Mouse (Mus musculus) ES-Bruce4 (cell line): ENCODE measurements at regions not wholly inside any gene's neighbourhood (a gene's known extent, or its start where the extent isn't known, plus 50 kb on each side); places are given as distances from the start of the nearest gene placed in this dataset.

Experiments used
- H3K27ac ChIP-seq: 2 replicates; pipeline ENCODE4 v1.5.1; 2012; ENCODE audit warnings: low read length, inconsistent platforms; ENCODE audit not compliant: insufficient read depth
- H3K27me3 ChIP-seq: 2 replicates; pipeline ENCODE4 v1.6.1; 2012; ENCODE audit warnings: mild to moderate bottlenecking, low read length, inconsistent platforms; ENCODE audit not compliant: control insufficient read depth, poor library complexity, insufficient read depth, severe bottlenecking
- H3K36me3 ChIP-seq: 2 replicates; pipeline ENCODE4 v1.6.1; 2012; ENCODE audit warnings: inconsistent platforms, mild to moderate bottlenecking, low read length, moderate library complexity; ENCODE audit not compliant: control insufficient read depth, poor library complexity, insufficient read depth, severe bottlenecking
- H3K4me1 ChIP-seq: one replicate; pipeline ENCODE4 v1.8.1; 2011; ENCODE audit warnings: low read length; ENCODE audit not compliant: control insufficient read depth, insufficient read depth
- H3K4me3 ChIP-seq: 2 replicates; pipeline ENCODE4 v1.5.1; 2011; ENCODE audit warnings: low read depth, mild to moderate bottlenecking, low read length
- H3K9ac ChIP-seq: 2 replicates; pipeline ENCODE4 v1.6.1; 2012; ENCODE audit warnings: low read depth, mild to moderate bottlenecking, inconsistent platforms; ENCODE audit not compliant: poor library complexity, severe bottlenecking
- H3K9me3 ChIP-seq: replicated peaks from 2 replicates; pipeline ENCODE4 v1.6.1; 2012; ENCODE audit warnings: mild to moderate bottlenecking, low read length, inconsistent platforms; ENCODE audit not compliant: control insufficient read depth, poor library complexity, insufficient read depth, severe bottlenecking
- CTCF ChIP-seq: IDR thresholded peaks from one replicate; pipeline ENCODE4 v1.8.1; 2011; ENCODE audit warnings: low read depth, low read length
- EP300 ChIP-seq: IDR thresholded peaks from 2 replicates; pipeline ENCODE4 v1.6.1; 2011; ENCODE audit warnings: low read depth, low read length; ENCODE audit not compliant: insufficient read depth
- POLR2A ChIP-seq: IDR thresholded peaks from one replicate; pipeline ENCODE4 v1.8.1; 2011; ENCODE audit warnings: low read length; ENCODE audit not compliant: insufficient read depth

GRCm38 (mm10) chr12:104538436-104538835 is 65.3 kb upstream of the Gsc start:
- H3K9me3 ChIP-seq = no peaks in the 10 kb centered on the region
- peaks cover 2% of the 10 kb centered on the region for H3K4me1 ChIP-seq
- no peak overlapping the region for H3K27ac ChIP-seq
- no peaks in the 10 kb centered on the region for H3K27me3 ChIP-seq
- no peak overlapping the region for H3K9ac ChIP-seq
- H3K36me3 ChIP-seq = no peaks in the 10 kb centered on the region
- no peak for TF ChIP-seq POLR2A
- no peak for TF ChIP-seq CTCF
- no peak for TF ChIP-seq EP300
- no peak overlapping the region for H3K4me3 ChIP-seq

GRCm38 (mm10) chr12:104531512-104532447 is 58.6 kb upstream of the Gsc start:
- Histone ChIP-seq H3K36me3 (no peaks in the 10 kb centered on the region), H3K9ac (no peak overlapping the region), H3K27me3 (no peaks in the 10 kb centered on the region), H3K27ac (no peak overlapping the region), H3K9me3 (no peaks in the 10 kb centered on the region), H3K4me3 (no peak overlapping the region), H3K4me1 (peaks cover 2% of the 10 kb centered on the region)
- TF ChIP-seq CTCF (no peak), EP300 (no peak), POLR2A (no peak)

GRCm38 (mm10) chr12:104530586-104530985 is 57.5 kb upstream of the Gsc start:
- TF ChIP-seq EP300 = no peak
- TF ChIP-seq CTCF = no peak
- H3K27me3 ChIP-seq = no peaks in the 10 kb centered on the region
- no peak overlapping the region for H3K4me3 ChIP-seq
- H3K9me3 ChIP-seq = peaks cover under 1% of the 10 kb centered on the region; the same call in 1 of the 2 replicates
- H3K27ac ChIP-seq = no peak overlapping the region
- no peaks in the 10 kb centered on the region for H3K36me3 ChIP-seq
- peaks cover 2% of the 10 kb centered on the region for H3K4me1 ChIP-seq
- no peak overlapping the region for H3K9ac ChIP-seq
